9 mouse cellular contexts compared by ENCODE assay signal in genomic region chr1:170709481-170709880, GRCm38 (mm10).
DNase-seq lines count a peak whose midpoint lies in the region; ATAC-seq and TF ChIP-seq lines count a peak whose summit lies in the region.
"Had no signal": no experiment of that assay in that cellular context is flagged by ENCODE, and none has a peak within 500 bp of the region (broad histone marks: within the 10 kb centered on the region; RNA-seq: fewer than 3 reads in every experiment).

No protein-coding gene starts in this region.

- WGBS in liver, embryonic 16.5 days (ENCODE audit: insufficient replicate concordance): 28% methylated on average over 8 of the region's 8 CpGs

- peaks cover 41% of the 10 kb centered on the region for H3K36me3 ChIP-seq in G1E (replicated peaks)
- no peaks in the 10 kb centered on the region for H3K36me3 ChIP-seq in liver, embryonic 16.5 days (ENCODE audit: control insufficient read depth, insufficient read depth)

- H3K9me3 ChIP-seq in G1E (replicated peaks): no peaks in the 10 kb centered on the region
- H3K9me3 ChIP-seq in liver, embryonic 16.5 days (replicated peaks; ENCODE audit: control insufficient read depth, low read length): no peaks in the 10 kb centered on the region

- H3K4me1 ChIP-seq in G1E (ENCODE audit: insufficient read depth, low read depth, low read length): peaks cover 10% of the 10 kb centered on the region
- H3K4me1 ChIP-seq in liver, embryonic 16.5 days (ENCODE audit: control insufficient read depth, low read depth, low read length): no peaks in the 10 kb centered on the region

- H3K27ac ChIP-seq in liver, embryonic 16.5 days (ENCODE audit: low read length): 0 out of 2 replicates have a peak overlapping the region, but pooled peaks have one; percentile 32

- no peak for TF ChIP-seq CTCF in G1E (IDR thresholded peaks at IDR 0.05; ENCODE audit: low read depth, low read length)

- peak; percentile 68 for ATAC-seq in G1E (ENCODE audit: extremely low read depth, insufficient number of reproducible peaks, low FRiP score, poor library complexity, severe bottlenecking)
- peak; percentile 79 for ATAC-seq in liver, embryonic 16.5 days (ENCODE audit: low read depth)
- ATAC-seq: intestine, postnatal 0 days had no signal

- no peak overlapping the region for H3K9ac ChIP-seq in liver, embryonic 16.5 days (ENCODE audit: low read depth, low read length)

- DNase-seq in gastrocnemius, postnatal 25 days: peak; percentile 46
- no peak for DNase-seq in gastrocnemius, postnatal 36 days
- no peak for DNase-seq in G1E (ENCODE audit: low spot score)
- DNase-seq in spleen, adult 12 weeks (ENCODE audit: low spot score): peak; percentile 60
- DNase-seq in cerebellum, adult 18-20 months: no peak
- DNase-seq in cerebellum, postnatal 14 days: no peak
- no peak for DNase-seq in frontal cortex, adult 2 months (ENCODE audit: extremely low spot score in 1 of 2, low spot score in 1 of 2)

- H3K4me3 ChIP-seq in G1E (ENCODE audit: low read depth, low read length): no peak overlapping the region
- H3K4me3 ChIP-seq in liver, embryonic 16.5 days (ENCODE audit: low read depth, low read length): no peak overlapping the region

- no peaks in the 10 kb centered on the region for H3K27me3 ChIP-seq in G1E (ENCODE audit: insufficient read depth, low read length)
- H3K27me3 ChIP-seq in liver, embryonic 16.5 days (ENCODE audit: control insufficient read depth, insufficient read depth, low read depth, low read length): no peaks in the 10 kb centered on the region

- no peak overlapping the region; the same call in 1 of the 2 replicates for H3K4me2 ChIP-seq in liver, embryonic 16.5 days (ENCODE audit: low read depth, low read length)

- intact Hi-C loops in gastrocnemius, postnatal 36 days (cut with DNase I): no loop called here

Comparison
In these comparisons a context has a peak if more than half of its experiments do, and no peak if none do; other contexts are left out.
1. DNase-seq: peak in gastrocnemius, postnatal 25 days (single experiment) and spleen, adult 12 weeks (single experiment); none in gastrocnemius, postnatal 36 days (0 of 2), G1E (single experiment), cerebellum, adult 18-20 months (0 of 2), cerebellum, postnatal 14 days (0 of 2) and frontal cortex, adult 2 months (0 of 2).